Mouse (Mus musculus) hematopoietic stem cell, adult 5-6 weeks (primary cell): Measurements from ENCODE around the gene Aadacl3. TPM values are rescaled to one million over a fixed set of nuclear protein-coding genes. Genes with fewer than 3 reads are reported as not detected.

Experiments
- total RNA-seq: library from RNA; stranded (forward); fragments of 172-1452, 232-1000 nt; gene quantifications from 2 replicates; pipeline ENCODE4 v1.2.3, GENCODE M21; 2017

Aadacl3 gene
- total RNA-seq, 1 experiment from 2014 or later = not detected

Other genes starting within 250 kb of the Aadacl3 start
- gene Pramel5, start 183.3 kb downstream of the Aadacl3 start, total RNA-seq = not detected in 2 replicates
- gene Gm13128, start 133.5 kb downstream of the Aadacl3 start, total RNA-seq = not detected in 2 replicates
- gene Gm13119, start 105.8 kb downstream of the Aadacl3 start, total RNA-seq = not detected in 2 replicates
- not detected in 2 replicates for gene Pramef20, start 85.8 kb downstream of the Aadacl3 start, total RNA-seq
- not detected in 2 replicates for gene Pramef12, start 55.3 kb downstream of the Aadacl3 start, total RNA-seq
- not detected in 2 replicates for gene 1700012P22Rik, start 25.0 kb downstream of the Aadacl3 start, total RNA-seq
- gene Gm9944, start 10.4 kb downstream of the Aadacl3 start, total RNA-seq = not detected in 2 replicates
- not detected in 2 replicates for gene 9430007A20Rik, start 56.1 kb upstream of the Aadacl3 start, total RNA-seq
- not detected in 2 replicates for gene Gm13124, start 101.4 kb upstream of the Aadacl3 start, total RNA-seq
- not detected in 2 replicates for gene Aadacl4, start 150.0 kb upstream of the Aadacl3 start, total RNA-seq
- gene Gm436, start 222.6 kb upstream of the Aadacl3 start, total RNA-seq = not detected in 2 replicates